Mouse (Mus musculus) lung, adult 2 months (tissue): ENCODE data around the gene B3glct.

Experiments
- CTCF ChIP-seq: fragments of 200-500 bp; IDR thresholded peaks from 2 replicates; pipeline ENCODE4 v1.5.1; 2011; ENCODE audit warnings: mild to moderate bottlenecking, low read length, control low read depth; ENCODE audit not compliant: insufficient read depth
- POLR2A ChIP-seq: fragments of 200-500 bp; IDR thresholded peaks from 2 replicates; pipeline ENCODE4 v1.6.1; 2011; ENCODE audit warnings: low read depth, mild to moderate bottlenecking, control low read depth, low read length, borderline replicate concordance; ENCODE audit errors: extremely low read depth

DNA sequence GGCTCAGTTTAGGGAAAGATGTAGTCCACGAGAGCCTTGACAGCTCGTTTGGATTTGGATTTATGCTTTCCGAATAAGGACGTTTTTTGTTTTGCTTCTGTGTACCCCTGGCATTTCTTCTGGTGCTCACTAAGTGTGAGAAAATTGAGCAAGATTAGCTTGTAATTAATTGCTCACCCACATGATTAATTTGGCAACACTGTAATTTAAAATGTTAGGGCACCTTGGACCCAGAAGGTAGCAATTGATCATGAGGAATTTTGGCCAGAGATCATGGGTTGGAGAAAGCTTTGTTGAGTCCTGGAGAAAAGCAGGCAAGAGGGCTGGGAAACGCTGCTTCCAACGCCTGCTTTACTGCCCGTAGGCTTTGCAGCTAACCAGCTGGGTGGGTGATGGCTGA is 1.9 kb downstream of the B3glct start:
- TF ChIP-seq CTCF (no peak), POLR2A (no peak)
